Mouse (Mus musculus): ENCODE measurements around the gene Rdx. TPM values are rescaled to one million over a fixed set of nuclear protein-coding genes. Genes with fewer than 3 reads are reported as not detected.

Gene Rdx
- total RNA-seq, 2 experiments from 2014 or later, result 87.6 to 320 TPM

GRCm38 (mm10) chr9:52102060-52102844, 55.3 kb downstream of the Rdx start:
- ATAC-seq (replicated peaks; ENCODE audit: low FRiP score, low TSS enrichment, poor library complexity, severe bottlenecking), result no peak

GRCm38 (mm10) chr9:52103448-52104224, 56.7 kb downstream of the Rdx start:
- ATAC-seq (replicated peaks; ENCODE audit: low FRiP score, low TSS enrichment, poor library complexity, severe bottlenecking), result peak; percentile 61

GRCm38 (mm10) chr9:52104225-52104615, 57.2 kb downstream of the Rdx start:
- no peak for ATAC-seq (replicated peaks; ENCODE audit: low FRiP score, low TSS enrichment, poor library complexity, severe bottlenecking)

GRCm38 (mm10) chr9:52105423-52105822, 58.5 kb downstream of the Rdx start:
- ATAC-seq (replicated peaks; ENCODE audit: low FRiP score, low TSS enrichment, poor library complexity, severe bottlenecking), result no peak

- ATAC-seq (replicated peaks; ENCODE audit: low FRiP score, low TSS enrichment, poor library complexity, severe bottlenecking), result no peak
Observed at GRCm38 (mm10) chr9:52107161-52107560, 60.2 kb downstream of the Rdx start.

- ATAC-seq (replicated peaks; ENCODE audit: low FRiP score, low TSS enrichment, poor library complexity, severe bottlenecking), result peak; percentile 69
Observed at GRCm38 (mm10) chr9:52110738-52111137, 63.8 kb downstream of the Rdx start.

- ATAC-seq (replicated peaks; ENCODE audit: low FRiP score, low TSS enrichment, poor library complexity, severe bottlenecking), result no peak
Observed at GRCm38 (mm10) chr9:52113091-52113490, 66.1 kb downstream of the Rdx start.

GRCm38 (mm10) chr9:52119212-52119611, 72.2 kb downstream of the Rdx start:
- peak; percentile 52; the same call in 1 of the 2 replicates for ATAC-seq (replicated peaks; ENCODE audit: low FRiP score, low TSS enrichment, poor library complexity, severe bottlenecking)

- no peak for ATAC-seq (replicated peaks; ENCODE audit: low FRiP score, low TSS enrichment, poor library complexity, severe bottlenecking)
Observed at GRCm38 (mm10) chr9:52125225-52125624, 78.3 kb downstream of the Rdx start.

- no peak for ATAC-seq (replicated peaks; ENCODE audit: low FRiP score, low TSS enrichment, poor library complexity, severe bottlenecking)
Observed at GRCm38 (mm10) chr9:52130348-52130747, 83.4 kb downstream of the Rdx start.

GRCm38 (mm10) chr9:52132771-52133170, 85.8 kb downstream of the Rdx start:
- ATAC-seq (replicated peaks; ENCODE audit: low FRiP score, low TSS enrichment, poor library complexity, severe bottlenecking), result peak; percentile 59; the same call in 1 of the 2 replicates

Other genes with a start within 250 kb of the Rdx start
- gene Fdx1, start 83.6 kb upstream of the Rdx start, total RNA-seq (2014; fragmentation: Nextera tagmentation), result 16.5 and 18.1 TPM in 2 replicates
- 1.3 and 10.6 TPM in 2 replicates for gene Fdx1, start 83.6 kb upstream of the Rdx start, total RNA-seq (2017)
- gene Zc3h12c, start 121.4 kb downstream of the Rdx start, total RNA-seq (2014; fragmentation: Nextera tagmentation), result 1.5 and 2.6 TPM in 2 replicates
- gene Zc3h12c, start 121.4 kb downstream of the Rdx start, total RNA-seq (2017), result 2.2 and 3.5 TPM in 2 replicates